33 mouse cellular contexts compared by ENCODE assay signal in genomic region chr1:132159681-132160080, GRCm38 (mm10). TPM values are rescaled to one million over a fixed set of nuclear protein-coding genes. Genes with fewer than 3 reads are reported as not detected.
A peak's percentile ranks its signal among the peaks of the same experiment; 100 is the strongest.
DNase-seq lines count a peak whose midpoint lies in the region; ATAC-seq and TF ChIP-seq lines count a peak whose summit lies in the region.
"Had no signal": no experiment of that assay in that cellular context is flagged by ENCODE, and none has a peak within 500 bp of the region (broad histone marks: within the 10 kb centered on the region; RNA-seq: fewer than 3 reads in every experiment).

No protein-coding gene starts in this region.

- WGBS in hindbrain, embryonic 10.5 days, result 60% methylated on average over 4 of the region's 4 CpGs
- WGBS in hindbrain, postnatal 0 days, result 41% methylated on average over 4 of the region's 4 CpGs
- 49% methylated on average over 4 of the region's 4 CpGs for WGBS in midbrain, embryonic 13.5 days
- WGBS in midbrain, embryonic 14.5 days, result 44% methylated on average over 4 of the region's 4 CpGs
- WGBS in midbrain, embryonic 16.5 days, result 45% methylated on average over 4 of the region's 4 CpGs

- ATAC-seq in hindbrain, postnatal 0 days, result no peak
- ATAC-seq in midbrain, embryonic 13.5 days, result no peak
- ATAC-seq in midbrain, embryonic 14.5 days (ENCODE audit: low FRiP score, low TSS enrichment), result no peak
- no peak for ATAC-seq in midbrain, embryonic 16.5 days
- ATAC-seq: Patski had no signal

- no peak overlapping the region for H3K4me3 ChIP-seq in hindbrain, embryonic 10.5 days
- no peak overlapping the region for H3K4me3 ChIP-seq in hindbrain, postnatal 0 days (ENCODE audit: low read length)
- H3K4me3 ChIP-seq in midbrain, embryonic 13.5 days (replicated peaks), result no peak overlapping the region
- no peak overlapping the region for H3K4me3 ChIP-seq in midbrain, embryonic 14.5 days (replicated peaks; ENCODE audit: low read depth, low read length)
- no peak overlapping the region for H3K4me3 ChIP-seq in midbrain, embryonic 16.5 days (ENCODE audit: low read depth, low read length)
- H3K4me3 ChIP-seq: embryonic facial prominence, embryonic 12.5 days; heart, embryonic 13.5 days; midbrain, embryonic 12.5 days; myocyte had no signal

- peak; percentile 55 to 59 for DNase-seq in cerebellum, postnatal 10 days
- DNase-seq in cerebellum, adult 18-20 months, result no peak
- DNase-seq in hindbrain, embryonic 10.5 days (ENCODE audit: low spot score), result no peak
- no peak for DNase-seq in hindbrain, postnatal 0 days (ENCODE audit: low spot score)
- DNase-seq in midbrain, embryonic 14.5 days, result no peak
- DNase-seq in retina, postnatal 1 day, result no peak
- DNase-seq: adrenal gland, postnatal 10 days; cerebellum, adult 9-10 months; embryo, embryonic 11 days; gastrocnemius, postnatal 10 days; heart, postnatal 10 days; kidney, adult 8-10 months; layer of hippocampus, postnatal 36 days; left cerebral cortex, postnatal 4 days; liver; lung, embryonic 14.5 days; lung, postnatal 14 days; right cerebral cortex, postnatal 14 days had no signal

- no peak overlapping the region for H3K9ac ChIP-seq in hindbrain, postnatal 0 days (replicated peaks; ENCODE audit: low read length)
- H3K9ac ChIP-seq in midbrain, embryonic 13.5 days (replicated peaks), result 0 out of 2 replicates have a peak overlapping the region, but pooled peaks have one; percentile 7
- no peak overlapping the region for H3K9ac ChIP-seq in midbrain, embryonic 14.5 days (replicated peaks; ENCODE audit: low read length)
- 0 out of 2 replicates have a peak overlapping the region, but pooled peaks have one; percentile 17 for H3K9ac ChIP-seq in midbrain, embryonic 16.5 days (ENCODE audit: low read depth, low read length)
- H3K9ac ChIP-seq: embryonic facial prominence, embryonic 12.5 days; heart, embryonic 13.5 days; liver, embryonic 14.5 days; lung, embryonic 14.5 days had no signal

- H3K27me3 ChIP-seq in hindbrain, embryonic 10.5 days (ENCODE audit: insufficient read depth, poor library complexity, severe bottlenecking), result peaks cover 62% of the 10 kb centered on the region
- H3K27me3 ChIP-seq in hindbrain, postnatal 0 days (ENCODE audit: insufficient read depth, low read length), result no peaks in the 10 kb centered on the region
- peaks cover 29% of the 10 kb centered on the region for H3K27me3 ChIP-seq in midbrain, embryonic 13.5 days
- H3K27me3 ChIP-seq in midbrain, embryonic 14.5 days (ENCODE audit: control insufficient read depth, insufficient read depth, low read length), result no peaks in the 10 kb centered on the region
- H3K27me3 ChIP-seq in midbrain, embryonic 16.5 days (ENCODE audit: control insufficient read depth, insufficient read depth, low read depth, low read length), result no peaks in the 10 kb centered on the region
- H3K27me3 ChIP-seq: Patski had no signal

- TF ChIP-seq CTCF in hindbrain, postnatal 0 days (IDR thresholded peaks at IDR 0.05; ENCODE audit: low read depth), result no peak

- H3K4me1 ChIP-seq in hindbrain, embryonic 10.5 days (replicated peaks), result peaks cover 48% of the 10 kb centered on the region
- peaks cover 7% of the 10 kb centered on the region; the same call in 1 of the 2 replicates for H3K4me1 ChIP-seq in hindbrain, postnatal 0 days (ENCODE audit: insufficient read depth, low read length)
- peaks cover 47% of the 10 kb centered on the region for H3K4me1 ChIP-seq in midbrain, embryonic 13.5 days (replicated peaks)
- peaks cover 24% of the 10 kb centered on the region for H3K4me1 ChIP-seq in midbrain, embryonic 14.5 days (ENCODE audit: control insufficient read depth, insufficient read depth, low read length)
- peaks cover 24% of the 10 kb centered on the region for H3K4me1 ChIP-seq in midbrain, embryonic 16.5 days (ENCODE audit: control insufficient read depth, insufficient read depth, low read length)

- H3K9me3 ChIP-seq in hindbrain, embryonic 10.5 days, result no peaks in the 10 kb centered on the region
- H3K9me3 ChIP-seq in hindbrain, postnatal 0 days (ENCODE audit: low read length), result no peaks in the 10 kb centered on the region
- no peaks in the 10 kb centered on the region for H3K9me3 ChIP-seq in midbrain, embryonic 13.5 days
- H3K9me3 ChIP-seq in midbrain, embryonic 14.5 days (ENCODE audit: control insufficient read depth, low read length), result no peaks in the 10 kb centered on the region
- H3K9me3 ChIP-seq in midbrain, embryonic 16.5 days (replicated peaks; ENCODE audit: control insufficient read depth, low read length, poor library complexity, severe bottlenecking), result no peaks in the 10 kb centered on the region
- H3K9me3 ChIP-seq: embryonic facial prominence, embryonic 12.5 days; heart, embryonic 13.5 days; midbrain, embryonic 12.5 days had no signal

- H3K27ac ChIP-seq in hindbrain, embryonic 10.5 days, result 0 out of 2 replicates have a peak overlapping the region, but pooled peaks have one; percentile 3
- no peak overlapping the region for H3K27ac ChIP-seq in hindbrain, postnatal 0 days
- H3K27ac ChIP-seq in midbrain, embryonic 13.5 days, result no peak overlapping the region
- H3K27ac ChIP-seq in midbrain, embryonic 14.5 days (replicated peaks; ENCODE audit: low read depth, low read length), result no peak overlapping the region
- H3K27ac ChIP-seq in midbrain, embryonic 16.5 days (ENCODE audit: low read length), result no peak overlapping the region
- H3K27ac ChIP-seq: embryonic facial prominence, embryonic 12.5 days; heart, embryonic 13.5 days; kidney, postnatal 0 days; liver, embryonic 14.5 days had no signal

- H3K36me3 ChIP-seq in hindbrain, embryonic 10.5 days, result no peaks in the 10 kb centered on the region
- no peaks in the 10 kb centered on the region for H3K36me3 ChIP-seq in hindbrain, postnatal 0 days (ENCODE audit: insufficient read depth, low read length)
- no peaks in the 10 kb centered on the region for H3K36me3 ChIP-seq in midbrain, embryonic 13.5 days
- H3K36me3 ChIP-seq in midbrain, embryonic 14.5 days (ENCODE audit: control insufficient read depth, insufficient read depth, low read length), result no peaks in the 10 kb centered on the region
- no peaks in the 10 kb centered on the region for H3K36me3 ChIP-seq in midbrain, embryonic 16.5 days (ENCODE audit: control insufficient read depth, insufficient read depth, low read length)
- H3K36me3 ChIP-seq: embryonic facial prominence, embryonic 12.5 days; heart, embryonic 13.5 days; midbrain, embryonic 12.5 days had no signal

- H3K4me2 ChIP-seq in hindbrain, postnatal 0 days (ENCODE audit: low read depth, low read length), result no peak overlapping the region
- no peak overlapping the region for H3K4me2 ChIP-seq in midbrain, embryonic 13.5 days (replicated peaks)
- H3K4me2 ChIP-seq in midbrain, embryonic 14.5 days (ENCODE audit: low read length), result no peak overlapping the region
- H3K4me2 ChIP-seq in midbrain, embryonic 16.5 days (ENCODE audit: low read length), result no peak overlapping the region
- H3K4me2 ChIP-seq: embryonic facial prominence, embryonic 12.5 days; heart, embryonic 13.5 days; lung, embryonic 14.5 days; midbrain, embryonic 12.5 days had no signal

RNA-seq across cellular contexts. Expression of gene Cdk18, which starts 20.2 kb away (rescaled TPM):
- 2.1 and 2.2 TPM in 2 replicates for polyA plus RNA-seq in hindbrain, embryonic 10.5 days (2016; fragmentation: Nextera tagmentation; extraction: Ambion mirVana)
- 2.7 and 4.1 TPM in 2 replicates for total RNA-seq in hindbrain, postnatal 0 days (2014; rRNA removed)
- polyA plus RNA-seq in hindbrain, postnatal 0 days (2015; fragmentation: Nextera tagmentation; extraction: Ambion mirVana), result 1.0 and 1.6 TPM in 2 replicates
- 0.32 and 0.41 TPM in 2 replicates for polyA plus RNA-seq in midbrain, embryonic 13.5 days (2015; fragmentation: Nextera tagmentation; extraction: Ambion mirVana)
- polyA plus RNA-seq in midbrain, embryonic 14.5 days (2014; fragmentation: Nextera tagmentation; extraction: Ambion mirVana), result 0.63 and 1.1 TPM in 2 replicates
- polyA plus RNA-seq in midbrain, embryonic 16.5 days (2015; fragmentation: Nextera tagmentation; extraction: Ambion mirVana), result 1.7 and 2.4 TPM in 2 replicates

RNA-seq across cellular contexts. Expression of gene Lemd1, which starts 31.6 kb away (rescaled TPM):
- polyA plus RNA-seq in hindbrain, embryonic 10.5 days (2016; fragmentation: Nextera tagmentation; extraction: Ambion mirVana), result 2.6 and 7.7 TPM in 2 replicates
- total RNA-seq in hindbrain, postnatal 0 days (2014; rRNA removed), result 10.9 and 16.6 TPM in 2 replicates
- 7.9 and 9.0 TPM in 2 replicates for polyA plus RNA-seq in hindbrain, postnatal 0 days (2015; fragmentation: Nextera tagmentation; extraction: Ambion mirVana)
- 19.5 and 22.5 TPM in 2 replicates for polyA plus RNA-seq in midbrain, embryonic 13.5 days (2015; fragmentation: Nextera tagmentation; extraction: Ambion mirVana)
- polyA plus RNA-seq in midbrain, embryonic 14.5 days (2014; fragmentation: Nextera tagmentation; extraction: Ambion mirVana), result 21.2 and 23.2 TPM in 2 replicates
- 16.2 and 18.0 TPM in 2 replicates for polyA plus RNA-seq in midbrain, embryonic 16.5 days (2015; fragmentation: Nextera tagmentation; extraction: Ambion mirVana)
- total RNA-seq: gastrocnemius, postnatal 10 days; heart, adult 8-10 months; heart, postnatal 10 days; hematopoietic stem cell, adult 5-6 weeks; MEL had no signal
- polyA plus RNA-seq: heart, embryonic 13.5 days; liver, embryonic 14.5 days had no signal

RNA-seq across cellular contexts. Expression of gene AC124108.1, which starts 31.6 kb away (rescaled TPM):
- 1.6 and 2.8 TPM in 2 replicates for polyA plus RNA-seq in hindbrain, embryonic 10.5 days (2016; fragmentation: Nextera tagmentation; extraction: Ambion mirVana)
- 2.0 and 4.8 TPM in 2 replicates for total RNA-seq in hindbrain, postnatal 0 days (2014; rRNA removed)
- polyA plus RNA-seq in hindbrain, postnatal 0 days (2015; fragmentation: Nextera tagmentation; extraction: Ambion mirVana), result 0.50 and 0.70 TPM in 2 replicates
- polyA plus RNA-seq in midbrain, embryonic 13.5 days (2015; fragmentation: Nextera tagmentation; extraction: Ambion mirVana), result 5.6 and 6.1 TPM in 2 replicates
- polyA plus RNA-seq in midbrain, embryonic 14.5 days (2014; fragmentation: Nextera tagmentation; extraction: Ambion mirVana), result 4.4 and 4.5 TPM in 2 replicates
- 2.8 and 4.0 TPM in 2 replicates for polyA plus RNA-seq in midbrain, embryonic 16.5 days (2015; fragmentation: Nextera tagmentation; extraction: Ambion mirVana)
- total RNA-seq: heart, postnatal 10 days; hematopoietic stem cell, adult 5-6 weeks; MEL had no signal
- polyA plus RNA-seq: heart, embryonic 13.5 days; large intestine, adult 2 months; liver, embryonic 14.5 days; small intestine, adult 2 months; thymus, postnatal 0 days had no signal

Comparison
In these comparisons a context has a peak if more than half of its experiments do, and no peak if none do; other contexts are left out.
1. DNase-seq: peak in cerebellum, postnatal 10 days (2 of 2); none in cerebellum, adult 18-20 months (0 of 2), hindbrain, embryonic 10.5 days (single experiment), hindbrain, postnatal 0 days (single experiment), midbrain, embryonic 14.5 days (single experiment) and retina, postnatal 1 day (single experiment).
2. H3K9ac ChIP-seq: peak in midbrain, embryonic 13.5 days (single experiment) and midbrain, embryonic 16.5 days (single experiment); none in hindbrain, postnatal 0 days (single experiment) and midbrain, embryonic 14.5 days (single experiment).